Mouse (Mus musculus) layer of hippocampus, postnatal 36 days (tissue): Measurements from ENCODE around the gene Pigx. TPM values are rescaled to one million over a fixed set of nuclear protein-coding genes. Genes with fewer than 3 reads are reported as not detected.
A peak's percentile ranks its signal among the peaks of the same experiment; 100 is the strongest.

Source experiments
- DNase-seq, 2 experiments: peaks; one replicate each; pipeline ENCODE4 v3.0.0; 2022
- total RNA-seq, 2 experiments: library from RNA; stranded (reverse); gene quantifications; 2 replicates each; pipeline ENCODE4 v1.2.3; 2021

Pigx gene
- 10 to 100 TPM; 26.7 to 28.0 TPM for total RNA-seq

DNA sequence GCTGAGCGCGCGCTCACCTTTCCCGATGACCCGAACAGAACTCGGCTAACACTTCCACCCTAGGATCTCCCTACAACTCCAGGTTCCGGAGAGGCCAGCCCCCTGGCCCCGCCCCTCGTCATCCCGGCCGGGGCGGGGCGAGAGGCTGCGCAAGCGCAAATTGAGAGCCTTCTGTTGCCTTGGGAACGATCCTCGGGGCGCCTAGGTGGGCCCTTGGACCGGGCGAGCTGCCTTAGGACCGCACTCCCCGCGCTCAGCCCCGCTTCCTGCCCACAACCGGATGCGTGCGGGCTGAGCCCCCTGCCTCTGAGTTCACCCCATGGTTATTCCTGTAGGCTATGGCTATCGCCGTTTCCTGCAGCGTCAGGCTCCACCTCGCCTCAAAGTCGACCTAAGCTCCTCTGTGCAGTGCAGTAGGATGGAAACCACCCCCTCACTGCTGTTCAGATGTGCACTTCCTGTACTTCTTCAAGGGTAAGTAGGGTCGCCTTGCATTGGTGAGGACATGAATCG, at the start of gene Pigx, which contains the start of gene Cep19:
TSS of gene Pigx (minus strand) at position 103 of the 513 bp plus-strand sequence.
TSS of gene Cep19 (plus strand) at position 163 of the 513 bp plus-strand sequence.
- peak; percentile 89 to 90 for DNase-seq

GRCm38 (mm10) chr16:32147589-32148207, 48.2 kb upstream of the Pigx start:
- DNase-seq, result no peak

- no peak for DNase-seq
These were observed 45.1 kb upstream of the Pigx start for GRCm38 (mm10) chr16:32144592-32144991.

GRCm38 (mm10) chr16:32143766-32144165, 44.2 kb upstream of the Pigx start:
- DNase-seq, result no peak

GRCm38 (mm10) chr16:32138954-32139353, 39.4 kb upstream of the Pigx start:
- peak; percentile 23 to 24 for DNase-seq

DNA sequence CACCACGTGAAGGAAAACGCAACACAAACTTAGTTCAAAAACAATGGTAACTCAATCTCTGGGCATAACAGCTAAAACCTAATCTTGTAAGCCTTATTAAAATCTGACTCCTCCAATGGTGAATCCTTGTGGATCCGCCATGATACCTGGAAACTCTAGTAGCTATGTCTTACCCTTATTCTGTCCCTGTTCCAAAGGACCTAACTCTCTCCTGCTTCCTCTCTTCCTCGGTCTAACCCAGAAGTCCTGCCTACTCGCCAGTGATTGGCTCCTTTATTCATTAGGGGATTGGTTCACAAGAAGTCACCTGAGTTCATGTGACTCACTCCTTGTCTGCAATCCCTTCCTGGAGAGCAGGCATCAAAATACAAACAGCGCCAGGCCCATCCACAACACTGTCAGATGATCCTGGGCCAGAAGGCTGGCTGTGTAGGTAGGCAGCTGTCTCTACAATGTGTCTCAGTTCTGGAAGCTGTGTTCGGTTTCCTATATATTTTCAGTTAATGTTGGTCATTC, 36.4 kb upstream of the Pigx start:
- no peak for DNase-seq

DNA sequence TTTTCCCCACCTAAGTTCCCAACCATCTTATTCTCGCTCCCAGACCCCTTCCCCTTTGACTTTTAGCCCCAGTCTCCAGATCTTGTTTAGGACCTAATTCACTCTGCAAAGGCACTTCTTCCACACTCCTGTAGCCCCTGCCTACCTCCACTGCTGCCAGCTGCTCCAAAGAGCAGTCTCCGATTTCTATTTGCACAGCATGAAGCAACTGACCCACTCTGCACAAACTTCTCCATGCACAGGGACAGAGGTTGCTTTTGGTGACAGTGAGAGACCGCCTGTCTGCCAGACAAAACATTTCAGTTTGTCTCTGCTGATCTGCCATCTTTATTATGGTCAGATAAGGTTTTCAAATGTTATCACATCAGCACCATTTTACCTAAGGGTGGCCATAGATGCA, 33.6 kb upstream of the Pigx start:
- DNase-seq, result no peak

DNA sequence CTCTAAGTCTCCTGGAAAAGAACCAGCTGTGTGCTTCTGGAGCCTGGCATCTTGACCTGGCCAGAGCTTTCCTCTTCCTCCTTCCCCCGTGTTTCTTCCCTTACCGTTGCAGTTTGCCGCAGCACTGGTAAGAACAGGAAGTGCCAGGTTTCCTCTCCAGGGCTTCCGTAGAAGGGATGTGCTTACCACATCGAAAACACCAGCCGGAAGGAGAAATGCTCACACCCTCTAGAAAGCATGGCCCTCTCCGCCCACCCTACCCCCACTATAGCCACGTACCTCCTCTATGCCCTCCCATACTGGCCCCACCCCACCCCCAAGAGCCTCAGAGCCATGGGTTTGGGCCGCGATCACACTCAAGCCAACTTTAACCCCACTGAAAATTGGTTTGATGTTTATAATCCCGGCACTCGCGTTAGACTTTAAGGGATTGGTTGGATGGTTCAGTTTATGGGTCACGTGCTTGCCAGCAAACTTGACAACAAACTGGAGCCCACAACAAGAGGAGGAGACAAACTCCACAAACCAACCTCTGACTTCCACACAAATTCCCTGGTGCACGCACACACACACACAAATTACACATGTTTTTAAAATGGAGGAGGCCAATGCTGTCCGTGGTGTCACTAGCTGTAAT, 30.8 kb upstream of the Pigx start:
- no peak for DNase-seq

DNA sequence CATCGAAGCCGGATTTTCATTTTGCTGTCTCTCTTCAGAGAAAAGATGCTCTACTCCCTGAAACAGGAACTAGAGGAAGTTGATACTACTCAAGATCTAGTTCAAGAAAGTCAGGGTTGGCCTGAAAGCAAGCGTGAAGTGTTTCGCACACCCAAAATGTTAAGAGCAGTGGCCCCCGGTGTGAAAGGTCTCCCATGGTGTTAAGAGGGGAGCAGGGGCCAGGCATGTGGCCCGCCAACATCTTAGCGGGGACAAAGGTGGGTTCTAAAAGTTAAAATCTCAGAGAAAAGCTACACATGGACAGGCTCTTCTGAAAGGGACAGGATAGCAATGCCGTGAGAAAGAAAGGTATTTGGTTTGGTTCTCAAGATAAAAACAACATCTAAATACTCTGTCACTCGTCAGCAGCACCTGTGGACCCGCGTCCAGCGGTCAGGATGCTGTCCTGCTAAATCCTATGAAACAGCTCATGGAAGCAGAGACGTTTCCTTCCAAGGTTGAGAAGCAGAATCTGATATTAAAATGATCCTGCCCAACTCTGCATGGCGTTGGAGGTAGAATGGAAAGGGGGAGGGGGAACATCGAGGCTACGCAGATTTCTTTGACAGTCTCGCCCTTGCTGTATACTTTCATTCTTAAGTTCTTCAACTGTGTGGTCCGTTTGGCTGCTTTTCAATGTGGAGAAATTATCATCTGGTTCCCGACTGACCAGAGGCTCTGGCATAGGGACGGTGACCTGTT, 30.1 kb upstream of the Pigx start:
- no peak for DNase-seq

DNA sequence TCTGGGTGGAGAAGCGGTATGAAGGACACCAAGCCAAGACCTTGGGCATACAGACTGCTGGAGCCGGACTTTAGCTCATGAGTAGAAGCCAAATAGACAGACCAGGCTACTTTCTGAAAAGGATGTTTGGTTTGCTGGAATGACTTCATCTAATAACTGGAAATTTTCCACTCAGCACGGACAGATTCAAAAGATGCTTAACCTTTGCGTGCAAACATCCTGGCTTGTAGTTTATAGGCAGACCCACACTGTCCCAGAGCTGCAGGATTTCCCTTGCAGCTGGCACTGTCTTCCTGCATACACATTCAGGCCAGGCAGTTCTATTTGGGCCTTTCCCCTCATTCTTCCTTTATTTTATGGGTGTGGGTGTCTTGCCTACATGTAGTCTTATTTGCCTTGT, 27.5 kb upstream of the Pigx start:
- no peak for DNase-seq

DNA sequence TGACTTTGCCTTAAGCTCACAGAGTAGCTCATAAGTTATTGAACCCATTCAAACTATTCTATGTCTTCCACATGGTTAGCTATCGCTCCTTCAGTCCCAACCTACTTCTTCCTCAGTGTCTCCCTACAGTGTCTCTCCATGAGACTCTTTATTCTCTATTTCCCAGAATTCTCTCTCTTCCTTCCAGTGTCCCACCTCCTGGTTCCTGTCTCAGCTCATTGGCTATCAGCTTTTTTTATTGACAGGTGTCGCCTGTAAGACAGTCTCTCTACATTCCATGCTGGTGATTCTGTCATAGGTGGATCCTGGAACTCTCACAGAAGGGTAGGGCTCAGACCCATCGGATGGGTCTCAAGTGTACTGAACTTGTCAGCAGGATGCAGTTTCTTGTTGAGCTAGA, 25.8 kb upstream of the Pigx start:
- no peak for DNase-seq

DNA sequence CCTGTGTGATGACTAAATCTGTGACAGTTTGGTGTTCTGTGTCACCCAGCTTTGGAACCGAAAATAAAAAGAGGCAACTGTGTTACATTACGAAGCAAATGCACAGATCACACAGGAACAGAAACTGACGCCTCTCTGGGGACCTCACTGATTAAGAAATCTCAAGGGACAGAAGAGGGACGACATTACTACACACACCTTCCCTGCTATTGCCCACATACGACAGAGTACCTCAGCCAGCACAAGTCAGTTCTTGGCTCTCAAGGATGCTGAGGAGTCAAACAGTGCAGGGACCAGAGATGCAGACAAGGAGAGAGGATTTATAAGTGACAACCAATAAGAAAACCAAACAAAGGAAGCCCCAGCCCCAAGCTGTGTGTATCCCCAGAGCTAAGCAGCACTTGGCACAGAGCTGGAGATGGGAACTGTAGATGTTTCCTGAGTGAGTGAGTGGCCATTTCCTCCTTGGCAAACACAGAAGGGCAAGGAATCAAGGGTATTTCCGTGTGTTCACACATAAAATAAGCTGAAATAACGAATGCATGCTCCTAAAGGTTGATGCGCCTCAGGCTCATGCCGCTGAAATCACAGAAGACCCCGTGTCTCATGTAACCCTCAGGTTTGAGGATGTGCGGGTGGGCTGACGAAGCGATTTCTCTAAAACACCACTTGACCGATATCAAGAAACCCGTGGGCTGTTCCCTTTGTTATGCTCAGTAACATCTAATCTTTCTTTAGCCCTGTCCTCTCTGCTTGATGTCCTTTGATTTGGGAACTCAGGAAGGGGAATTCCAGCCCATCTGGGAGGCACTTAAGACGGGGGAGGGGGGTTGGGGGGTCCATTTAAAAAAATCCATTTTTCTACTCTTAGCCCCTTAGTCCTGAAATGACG, 25.1 kb upstream of the Pigx start:
- no peak for DNase-seq

DNA sequence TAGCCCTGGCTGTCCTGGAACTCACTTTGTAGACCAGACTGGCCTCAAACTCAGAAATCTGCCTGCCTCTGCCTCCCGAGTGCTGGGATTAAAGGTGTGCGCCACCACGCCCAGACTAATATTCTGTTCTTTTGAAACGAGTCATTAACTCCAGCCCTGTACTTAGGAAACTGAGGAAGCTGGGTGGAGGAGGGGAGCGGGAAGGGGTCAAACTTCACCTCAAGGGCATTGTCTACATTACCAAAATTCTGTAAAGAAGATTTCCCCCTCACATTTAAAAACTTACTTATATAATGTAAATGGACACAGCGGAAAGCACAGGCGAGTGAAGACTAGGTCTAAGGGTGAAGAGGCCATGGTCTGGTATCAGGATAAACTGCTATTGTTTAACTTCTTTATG, 24.5 kb upstream of the Pigx start:
- DNase-seq, result no peak

- no peak for DNase-seq
These were observed 20.9 kb upstream of the Pigx start for GRCm38 (mm10) chr16:32120454-32120853.

DNA sequence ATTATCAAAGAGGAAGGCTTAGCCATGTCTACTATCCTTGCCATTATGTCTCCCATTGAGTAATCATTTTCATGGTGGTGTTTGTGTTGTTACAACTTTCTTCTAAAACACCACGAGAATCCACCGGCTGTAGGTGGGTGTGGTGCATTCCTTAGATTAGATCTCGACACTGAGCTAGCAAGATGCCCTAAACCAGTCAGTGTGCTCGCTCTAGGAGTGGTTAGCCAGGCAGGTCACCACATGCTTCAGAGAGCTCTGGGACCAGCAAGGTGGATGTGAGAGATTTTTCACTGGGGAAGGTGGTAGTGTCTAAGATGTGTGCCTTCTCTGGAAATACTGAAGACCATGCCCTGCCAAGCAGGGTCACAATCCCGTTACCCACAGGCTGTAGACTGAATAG, 16.6 kb upstream of the Pigx start:
- no peak for DNase-seq

GRCm38 (mm10) chr16:32115781-32116180, 16.2 kb upstream of the Pigx start:
- no peak for DNase-seq

- peak; percentile 81 to 82 for DNase-seq
These were observed 15.6 kb upstream of the Pigx start for GRCm38 (mm10) chr16:32114968-32115695.

GRCm38 (mm10) chr16:32114406-32114805, 14.9 kb upstream of the Pigx start:
- DNase-seq, result no peak

DNA sequence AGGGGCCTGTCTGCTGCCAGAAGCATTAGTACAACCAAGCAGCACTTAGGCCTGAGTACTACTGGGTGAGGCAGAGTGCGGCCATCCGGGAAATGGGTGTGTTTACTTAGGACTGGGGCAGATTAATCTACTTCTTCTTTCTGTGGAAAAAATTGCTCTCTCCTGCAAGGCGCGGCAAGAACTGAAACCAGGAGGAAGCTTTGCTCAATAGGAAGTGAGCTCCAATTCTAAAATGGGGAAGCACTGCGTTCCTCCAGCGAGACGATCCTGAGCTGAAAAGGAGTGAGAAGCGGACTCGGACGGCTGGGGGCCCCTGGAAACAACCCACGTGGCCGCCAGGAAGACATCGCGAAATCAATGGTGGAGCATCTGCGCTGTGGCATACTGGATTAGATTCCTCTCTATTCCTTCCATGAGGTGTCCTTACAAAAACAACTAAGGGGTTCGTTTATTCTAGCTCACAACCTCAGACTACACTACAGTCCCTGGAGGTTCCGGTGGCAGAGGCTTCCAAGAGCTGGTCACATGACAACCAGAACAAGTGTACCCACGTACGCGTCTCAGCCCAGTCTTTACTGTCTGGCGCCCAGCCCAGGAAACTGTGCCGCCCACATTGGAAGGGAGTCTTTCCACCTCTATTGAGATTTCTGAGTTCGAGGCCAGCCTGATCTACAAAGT, 14.1 kb upstream of the Pigx start:
- peak; percentile 33 to 50 for DNase-seq

DNA sequence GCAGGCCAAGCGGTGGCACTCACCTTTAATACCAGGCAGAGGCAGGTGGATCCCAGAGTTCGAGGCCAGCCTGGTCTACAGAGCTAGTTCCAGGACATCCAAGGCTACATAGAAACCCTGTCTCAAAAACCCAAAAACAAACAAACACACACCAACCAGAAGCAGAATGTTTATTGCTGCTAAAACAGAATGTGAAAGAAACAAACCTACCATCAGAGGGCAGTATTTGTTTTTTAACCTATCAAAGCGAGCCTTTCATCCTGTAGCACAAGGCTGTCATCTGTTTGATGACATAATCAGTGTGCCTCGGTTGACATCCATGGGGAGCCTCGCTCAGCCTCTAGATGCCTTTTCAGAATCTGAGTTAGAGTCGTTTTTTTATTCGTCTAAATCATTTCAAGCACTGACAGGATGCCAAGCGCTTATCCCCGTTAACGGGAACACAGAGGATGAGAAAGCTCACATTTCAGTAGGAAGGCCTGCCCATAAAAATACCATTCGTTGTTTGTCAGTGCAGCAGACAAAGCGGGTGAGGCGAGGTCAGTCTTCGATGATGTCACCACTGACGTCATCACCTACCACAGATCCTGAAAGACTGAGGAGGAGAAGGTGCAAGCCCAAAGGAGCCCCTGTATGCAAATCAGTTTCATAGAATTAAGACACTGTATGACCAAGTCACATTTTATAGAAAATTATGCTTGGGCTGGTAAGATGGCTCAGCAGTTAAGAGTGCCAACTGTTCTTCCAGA, 11.6 kb upstream of the Pigx start:
- DNase-seq, result no peak
